Mouse (Mus musculus): ENCODE measurements around the gene Eme2. TPM values are rescaled to one million over a fixed set of nuclear protein-coding genes. Genes with fewer than 3 reads are reported as not detected.
A peak's percentile ranks its signal among the peaks of the same experiment; 100 is the strongest.
"Not testable (repeated sequence)": the region's sequence is repeated elsewhere in the genome, so short reads cannot be mapped to it uniquely, and the experiment has no call there.

Gene Eme2
- 10 to 100 TPM; 54.6 to 64.3 (median 62.0) TPM for total RNA-seq (2022)

DNA sequence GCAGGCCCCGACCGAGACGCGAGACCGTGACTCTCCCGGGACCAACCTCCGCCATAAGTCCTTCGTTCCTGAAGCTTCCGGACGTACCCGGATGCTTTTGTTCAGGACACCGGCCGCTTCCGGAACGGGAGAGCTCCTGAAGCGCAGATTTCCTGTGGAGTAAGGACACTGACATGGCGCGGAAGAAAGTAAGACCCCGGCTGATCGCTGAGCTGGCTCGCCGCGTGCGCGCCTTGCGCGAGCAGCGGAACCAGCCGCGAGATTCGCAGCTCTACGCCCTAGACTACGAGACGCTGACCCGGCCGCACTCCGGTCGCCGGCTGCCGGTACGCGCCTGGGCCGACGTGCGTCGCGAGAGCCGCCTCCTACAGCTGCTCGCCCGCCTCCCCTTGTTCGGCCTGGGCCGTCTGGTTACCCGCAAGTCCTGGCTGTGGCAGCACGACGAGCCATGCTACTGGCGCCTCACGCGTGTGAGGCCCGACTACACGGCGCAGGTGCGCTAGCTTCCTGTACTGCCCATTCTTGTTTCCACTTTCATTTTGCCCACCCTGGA, at the start of gene Eme2, which contains the start of gene Mrps34:
TSS of gene Eme2 (minus strand) at position 93 of the 553 bp plus-strand sequence.
TSS of gene Mrps34 (plus strand) at position 122 of the 553 bp plus-strand sequence.
- peak in 1 of 2 experiments; percentile 78 for DNase-seq (ENCODE audit: low spot score in 2 of 2)

DNA sequence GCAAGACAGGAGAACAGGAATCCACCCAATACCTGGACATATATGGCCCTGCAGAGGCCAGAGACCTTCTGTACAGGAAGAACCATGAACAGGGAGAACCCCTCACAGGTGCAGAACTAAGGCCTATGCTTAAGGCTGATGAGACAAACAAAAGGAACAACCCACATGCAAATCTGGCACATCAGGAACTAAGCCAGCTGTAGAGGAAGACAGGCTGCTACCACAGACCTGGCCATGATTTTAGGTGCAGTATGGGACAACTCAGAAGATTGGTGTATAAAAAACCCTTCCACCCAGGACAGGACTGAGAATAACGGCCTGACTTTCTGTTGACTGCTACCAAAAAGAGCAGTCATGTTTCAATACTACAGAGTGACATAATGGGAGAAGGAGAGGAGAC, 48.7 kb upstream of the Eme2 start:
- DNase-seq (ENCODE audit: low spot score in 2 of 2): not testable (repeated sequence)

DNA sequence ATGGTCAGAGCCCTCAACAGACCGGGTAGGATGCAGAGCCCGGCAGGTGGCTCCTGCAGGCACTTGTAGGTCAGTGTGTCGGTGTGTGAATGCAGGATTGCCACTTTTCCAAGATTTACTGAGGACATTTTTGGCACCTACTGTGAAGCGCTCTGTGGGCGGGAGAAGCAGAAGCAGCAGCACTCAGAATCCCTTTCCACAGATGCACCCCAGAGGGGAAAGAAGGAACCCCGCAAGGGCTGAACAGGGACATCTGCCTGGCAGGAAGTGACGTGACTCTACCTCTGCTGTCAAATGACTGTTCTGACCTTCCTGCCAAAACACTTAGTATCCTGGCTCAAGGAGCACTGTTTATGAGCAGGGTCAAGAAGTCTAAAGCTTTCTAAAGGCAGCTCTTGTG, 48.1 kb upstream of the Eme2 start:
- DNase-seq (ENCODE audit: low spot score in 2 of 2): peak in 1 of 2 experiments; percentile 14

DNA sequence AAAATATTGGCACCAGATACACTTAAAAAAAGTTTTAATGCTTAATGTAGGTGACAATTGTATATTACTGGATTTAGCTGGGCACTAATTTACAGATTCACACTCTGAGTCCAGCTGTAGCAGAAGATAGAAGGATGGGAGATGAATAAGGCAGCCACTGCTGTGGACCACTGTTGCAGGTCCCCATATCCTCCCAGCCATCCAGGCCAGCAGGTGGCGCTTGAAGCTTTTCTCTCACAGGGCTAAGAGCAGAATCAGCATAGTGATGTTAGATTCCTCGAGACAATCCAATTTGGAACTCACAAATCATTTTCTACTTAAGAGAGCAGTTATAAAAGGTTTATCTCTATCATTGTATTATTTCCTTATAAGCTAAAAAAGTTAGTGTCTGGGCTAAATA, 47.6 kb upstream of the Eme2 start:
- peak in 1 of 2 experiments; percentile 34 for DNase-seq (ENCODE audit: low spot score in 2 of 2)

DNA sequence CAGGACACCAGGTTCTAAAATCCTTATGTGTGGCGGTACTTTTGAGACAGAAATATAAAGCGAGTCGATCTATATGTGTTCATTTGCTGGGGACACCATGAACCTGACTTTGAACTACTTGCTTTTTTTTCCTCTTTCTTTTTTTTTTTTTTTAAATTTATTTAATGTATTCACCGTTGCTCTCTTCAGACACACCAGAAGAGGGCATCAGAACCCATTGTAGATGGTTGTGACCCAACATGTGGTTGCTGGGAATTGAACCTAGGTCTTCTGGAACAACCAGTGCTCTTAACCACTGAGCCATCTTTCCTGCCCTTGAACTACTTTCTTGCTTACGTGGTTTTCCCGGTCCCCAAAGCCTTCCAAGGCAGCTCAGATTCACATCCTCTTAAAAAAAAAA, 42.4 kb upstream of the Eme2 start:
- no peak for DNase-seq (ENCODE audit: low spot score in 2 of 2)

DNA sequence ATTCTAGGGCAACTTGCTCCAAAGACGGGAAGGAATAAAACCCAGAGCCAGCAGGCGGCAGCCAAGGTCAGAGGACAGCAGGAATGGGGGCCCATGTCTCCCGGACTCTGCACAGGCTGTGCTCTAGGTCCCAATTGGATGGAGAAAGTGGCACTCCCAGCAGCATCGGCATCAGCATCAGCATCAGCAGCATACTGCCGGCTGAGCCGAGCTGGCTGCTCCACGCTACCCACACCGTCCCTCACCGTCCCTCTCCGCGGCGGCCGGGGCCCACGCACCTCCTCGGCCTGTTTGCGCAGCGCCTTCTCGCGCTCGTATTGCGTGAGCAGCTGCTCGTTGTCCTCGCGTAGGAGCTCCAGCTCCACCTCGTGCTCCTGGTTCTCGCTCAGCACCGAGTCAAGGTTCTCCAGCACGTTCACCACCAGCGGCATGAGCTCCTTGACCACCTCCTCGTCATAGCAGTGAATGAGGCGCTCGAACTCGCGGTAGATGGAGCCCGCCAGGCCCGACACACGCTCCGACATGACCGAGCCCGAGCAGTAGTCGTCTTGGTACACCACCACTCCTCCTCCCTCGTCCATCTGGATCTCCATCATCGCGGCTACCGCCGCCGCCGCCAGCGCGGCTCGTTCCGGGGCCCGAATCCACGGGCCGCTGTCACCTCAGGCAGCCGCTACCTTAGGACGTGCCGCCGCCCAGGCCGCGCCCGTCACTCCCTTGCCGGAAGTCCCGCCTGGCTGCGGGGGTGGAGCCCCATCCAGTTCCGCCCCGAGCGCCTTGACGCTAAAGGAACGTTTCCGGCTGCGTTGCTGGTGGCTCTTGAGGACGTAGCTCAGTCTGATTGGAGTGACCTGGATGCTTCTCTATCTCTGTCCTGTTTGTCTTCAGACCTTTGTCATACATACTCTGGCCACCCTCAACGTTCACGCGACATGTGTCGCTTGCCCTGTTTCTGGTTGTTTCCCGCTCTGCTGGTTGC, 41.7 kb upstream of the Eme2 start, which contains the start of gene Mapk8ip3:
TSS of gene Mapk8ip3 (minus strand) at position 719 of the 979 bp plus-strand sequence.
- DNase-seq (ENCODE audit: low spot score in 2 of 2): peak; percentile 91 to 95

DNA sequence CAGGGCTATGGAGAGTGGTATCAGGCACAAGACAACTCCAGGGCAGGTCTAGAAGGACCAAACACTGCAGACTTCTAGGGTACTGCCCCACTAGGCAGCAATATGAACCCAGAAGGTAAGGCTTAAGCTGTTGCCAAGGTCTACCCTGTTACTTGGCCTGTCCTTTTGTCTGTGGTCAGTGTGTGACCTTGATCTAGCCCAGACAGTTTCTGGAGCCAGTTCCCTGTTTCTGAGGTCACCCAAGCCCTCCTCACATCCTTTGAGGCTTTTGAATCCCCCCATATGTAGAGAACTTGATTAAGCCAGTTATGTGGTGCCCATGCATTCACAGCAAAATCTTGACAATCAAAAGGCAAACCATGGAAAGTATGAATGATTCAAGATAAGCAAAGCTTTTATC, 40.8 kb upstream of the Eme2 start:
- DNase-seq (ENCODE audit: low spot score in 2 of 2): no peak

DNA sequence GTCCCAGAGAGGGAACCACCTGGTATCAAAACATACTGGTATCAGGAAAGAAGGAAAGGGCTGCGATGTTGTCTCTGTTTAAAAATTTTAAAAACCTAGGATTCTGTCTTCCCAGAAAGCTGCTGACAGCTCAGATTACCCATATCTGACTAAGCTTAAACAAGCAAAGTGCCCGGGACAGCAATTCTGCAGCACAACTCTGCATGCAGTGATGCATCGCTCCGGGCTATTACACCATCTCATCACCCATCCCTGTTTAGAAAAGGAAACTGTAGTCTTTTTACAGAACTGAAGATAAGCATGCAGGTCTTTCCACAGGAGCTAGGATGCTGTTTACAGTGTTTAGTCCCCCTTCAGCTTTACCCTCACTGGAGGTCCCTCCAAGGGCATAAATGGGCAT, 40.0 kb upstream of the Eme2 start:
- no peak for DNase-seq (ENCODE audit: low spot score in 2 of 2)

DNA sequence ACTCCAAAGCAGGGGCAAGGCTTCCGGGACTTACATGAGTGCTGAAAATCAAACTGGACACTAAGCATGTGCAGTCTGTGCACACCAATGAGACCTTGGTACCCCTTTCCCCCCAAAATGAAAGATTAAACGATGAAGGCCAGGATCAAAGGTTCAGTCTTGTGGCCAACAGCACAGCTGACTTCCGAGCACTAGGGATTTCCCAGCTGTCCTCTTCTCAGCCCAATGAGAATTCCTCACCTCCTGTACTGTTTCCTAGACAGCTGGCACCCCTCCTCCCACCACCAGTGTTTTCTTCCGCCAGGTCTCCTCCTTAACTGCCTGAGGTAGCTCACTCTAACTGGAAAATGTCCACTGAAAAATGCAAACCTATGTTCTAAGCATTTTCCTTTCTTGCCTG, 38.3 kb upstream of the Eme2 start:
- DNase-seq (ENCODE audit: low spot score in 2 of 2): no peak

DNA sequence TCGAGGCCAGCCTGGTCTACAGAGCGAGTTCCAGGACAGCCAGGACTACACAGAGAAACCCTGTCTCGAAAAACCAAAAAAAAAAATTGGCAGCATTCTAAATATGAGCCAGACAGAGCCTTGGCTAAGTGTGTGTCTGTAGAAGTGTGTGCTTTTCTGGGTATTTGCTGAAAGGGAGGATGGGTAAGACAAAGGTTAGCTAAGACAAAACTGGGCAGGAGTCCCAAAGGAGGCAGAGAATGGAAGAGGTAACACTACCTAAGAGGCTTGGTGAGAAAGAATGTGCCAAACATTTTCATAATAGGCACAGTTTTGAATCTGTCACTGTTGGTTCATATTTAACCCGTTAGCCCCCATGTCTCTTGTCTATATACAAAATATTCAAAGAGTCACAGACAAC, 37.5 kb upstream of the Eme2 start:
- no peak for DNase-seq (ENCODE audit: low spot score in 2 of 2)

DNA sequence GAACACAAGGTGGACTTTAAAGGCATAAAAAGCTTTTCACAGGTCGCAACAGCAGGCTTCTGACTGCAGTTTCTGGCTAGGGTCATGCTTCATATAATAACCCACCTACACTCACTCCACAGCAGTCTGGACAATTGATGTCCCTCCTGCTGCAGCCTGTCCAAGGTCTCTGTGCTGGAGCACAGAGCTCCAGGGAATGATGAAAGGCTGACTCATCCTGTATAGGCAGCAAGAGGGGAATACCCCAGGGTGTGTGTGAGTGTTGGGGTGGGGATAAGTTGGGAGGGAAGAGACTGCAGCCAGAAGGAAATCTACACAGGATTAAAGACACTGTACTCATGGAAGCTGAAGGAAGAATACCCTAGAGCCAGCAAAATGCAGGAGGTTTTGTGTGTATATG, 34.6 kb upstream of the Eme2 start:
- DNase-seq (ENCODE audit: low spot score in 2 of 2): no peak

DNA sequence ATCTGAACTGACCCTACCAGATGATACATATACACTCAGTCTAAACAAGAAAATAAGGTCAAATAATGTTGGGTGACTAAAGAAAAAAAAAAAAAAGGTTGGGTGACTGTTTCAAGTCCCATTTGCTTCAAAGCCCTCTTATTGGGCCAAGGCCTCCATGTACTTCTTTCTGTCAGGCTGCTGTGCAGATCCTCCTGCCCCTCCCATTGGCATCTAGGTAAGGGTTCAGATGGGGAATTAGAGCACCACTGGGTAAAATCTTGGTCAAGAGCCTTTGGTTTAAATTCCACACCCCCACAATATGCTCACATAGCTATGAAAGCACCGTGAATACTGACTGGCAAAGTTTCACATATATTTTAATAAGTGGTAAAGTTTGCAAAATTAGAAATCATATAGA, 28.4 kb upstream of the Eme2 start:
- no peak for DNase-seq (ENCODE audit: low spot score in 2 of 2)

DNA sequence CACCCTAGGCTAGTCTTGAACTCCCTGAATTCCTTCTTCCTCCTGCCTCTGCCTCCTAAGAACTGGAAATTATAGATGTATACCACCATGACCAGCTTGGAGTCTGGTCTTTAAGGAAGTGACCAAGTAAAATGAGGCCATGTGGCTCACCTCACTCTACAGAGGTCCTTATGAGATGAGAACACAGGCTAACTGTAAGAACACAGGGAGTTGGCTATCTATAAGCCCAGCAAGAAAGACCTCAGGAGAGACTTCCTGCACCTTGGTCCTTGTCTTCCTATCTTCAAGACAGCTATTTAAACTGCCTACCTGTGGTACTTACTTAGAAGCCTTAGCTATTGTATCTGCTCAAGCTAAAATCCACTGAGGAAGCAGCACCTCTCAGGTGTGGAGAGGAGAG, 19.1 kb upstream of the Eme2 start:
- DNase-seq (ENCODE audit: low spot score in 2 of 2): no peak

DNA sequence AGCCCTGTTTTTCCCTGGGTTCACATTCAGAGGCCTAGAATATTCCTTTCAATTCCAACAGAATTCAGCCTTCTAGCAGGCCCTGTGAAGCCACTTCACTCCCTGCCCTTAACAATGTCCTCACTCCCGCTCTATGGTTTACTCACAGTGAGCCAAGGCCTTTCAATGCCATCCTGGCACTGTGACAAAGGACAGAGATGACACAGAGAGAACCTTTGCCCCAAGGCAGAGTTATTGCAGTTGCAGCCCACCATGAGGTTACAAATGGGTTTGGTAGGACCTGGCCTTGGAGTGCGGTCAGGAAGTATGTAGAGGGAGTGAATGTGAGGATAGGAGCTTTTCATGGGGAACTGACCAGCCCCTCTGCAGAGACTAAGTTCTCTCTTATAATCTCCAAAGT, 12.7 kb upstream of the Eme2 start:
- DNase-seq (ENCODE audit: low spot score in 2 of 2): no peak

DNA sequence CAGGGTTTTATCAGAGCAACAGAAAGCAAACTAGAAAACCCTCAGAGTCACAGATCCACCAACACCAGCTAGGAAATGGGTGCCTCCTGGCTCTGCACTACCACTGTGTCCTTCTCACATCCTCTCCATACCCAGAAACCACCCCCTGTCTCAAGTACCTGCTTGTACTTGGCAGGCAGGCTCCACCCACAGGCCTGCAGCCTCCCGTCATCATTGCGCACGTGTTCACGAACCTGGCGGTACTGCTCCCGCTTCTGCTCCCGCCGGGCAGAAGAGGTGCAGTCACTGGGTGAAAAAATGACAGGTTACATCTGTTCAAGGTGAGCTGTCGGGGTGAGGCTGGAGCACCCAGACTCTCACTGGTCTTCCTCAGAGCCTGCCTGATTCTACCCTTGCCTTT, 8.9 kb upstream of the Eme2 start:
- no peak for DNase-seq (ENCODE audit: low spot score in 2 of 2)

DNA sequence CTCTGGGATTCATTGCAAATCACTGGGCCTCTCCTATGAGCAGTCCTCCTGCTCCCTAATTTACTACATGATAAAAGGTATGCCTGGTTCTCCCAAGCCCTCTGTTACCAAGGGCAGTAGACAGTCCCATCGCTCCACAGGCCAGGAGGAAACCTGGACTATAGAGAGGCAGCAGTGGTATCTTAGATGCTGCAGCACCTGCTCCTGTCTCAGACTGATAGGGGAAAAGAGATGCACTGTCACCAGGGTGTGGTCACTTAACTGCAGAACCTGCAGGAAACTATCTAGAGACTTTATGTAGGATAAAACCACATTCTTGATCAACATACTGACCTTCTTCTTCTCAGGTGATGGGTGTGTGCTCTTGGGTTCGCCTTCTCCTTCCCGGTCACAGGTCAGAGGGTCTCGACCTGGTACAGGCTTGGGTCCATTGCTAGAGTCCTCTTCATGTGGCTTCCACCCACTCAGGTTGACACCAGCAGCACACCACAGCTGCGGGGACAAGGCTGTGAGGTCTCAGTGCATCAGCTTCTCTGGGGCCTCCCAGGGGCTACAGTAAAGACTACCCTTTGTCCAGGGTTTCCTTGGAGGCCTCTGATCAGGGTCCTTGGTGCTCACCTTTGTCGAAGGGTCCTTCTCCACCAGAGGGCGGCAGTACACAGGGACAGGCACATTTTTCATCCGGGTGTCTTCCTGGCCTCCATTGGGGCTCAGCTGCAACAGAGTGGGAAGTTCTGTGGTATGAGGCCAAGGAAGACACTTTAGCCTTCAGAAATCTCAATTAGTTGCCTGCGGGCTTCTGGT, 8.0 kb upstream of the Eme2 start:
- DNase-seq (ENCODE audit: low spot score in 2 of 2): no peak

DNA sequence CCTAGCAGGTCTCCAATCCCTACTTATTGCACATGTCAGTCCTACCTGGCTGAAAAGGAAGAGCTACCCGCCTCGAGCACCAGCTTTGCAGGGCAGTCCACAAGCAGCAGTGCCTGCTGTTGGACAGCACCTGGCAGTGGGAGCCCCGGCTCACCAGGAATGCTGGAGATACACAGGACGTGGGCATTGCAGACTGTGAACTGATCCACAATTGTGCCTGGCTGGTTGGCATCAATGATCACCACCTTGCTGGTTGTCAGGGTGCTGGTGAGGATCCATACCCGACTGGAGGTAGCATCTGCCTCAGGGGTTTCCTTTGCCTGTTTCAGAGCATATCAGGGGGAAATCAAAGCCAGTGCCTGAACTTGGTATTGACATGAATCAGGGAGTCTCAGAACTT, 7.2 kb upstream of the Eme2 start:
- DNase-seq (ENCODE audit: low spot score in 2 of 2): no peak

DNA sequence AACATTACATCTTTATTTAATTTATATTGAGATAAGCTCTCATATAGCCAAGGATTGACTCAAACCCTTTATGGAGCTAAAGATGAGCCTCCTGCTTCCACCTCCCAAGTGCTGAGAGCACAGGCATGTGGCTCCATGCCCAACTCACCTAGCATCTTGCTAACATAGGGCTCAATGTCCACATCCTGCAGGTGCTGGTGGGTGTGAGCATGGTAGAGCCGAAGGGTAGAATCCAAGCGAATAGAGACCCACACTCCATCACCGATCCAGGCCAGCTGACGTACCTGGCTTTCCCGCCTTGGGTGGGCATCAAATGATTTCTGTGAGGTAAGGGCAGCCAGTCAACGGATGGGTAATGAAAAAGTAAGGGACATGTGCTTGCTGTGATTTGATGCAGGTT, 5.1 kb upstream of the Eme2 start:
- no peak for DNase-seq (ENCODE audit: low spot score in 2 of 2)

DNA sequence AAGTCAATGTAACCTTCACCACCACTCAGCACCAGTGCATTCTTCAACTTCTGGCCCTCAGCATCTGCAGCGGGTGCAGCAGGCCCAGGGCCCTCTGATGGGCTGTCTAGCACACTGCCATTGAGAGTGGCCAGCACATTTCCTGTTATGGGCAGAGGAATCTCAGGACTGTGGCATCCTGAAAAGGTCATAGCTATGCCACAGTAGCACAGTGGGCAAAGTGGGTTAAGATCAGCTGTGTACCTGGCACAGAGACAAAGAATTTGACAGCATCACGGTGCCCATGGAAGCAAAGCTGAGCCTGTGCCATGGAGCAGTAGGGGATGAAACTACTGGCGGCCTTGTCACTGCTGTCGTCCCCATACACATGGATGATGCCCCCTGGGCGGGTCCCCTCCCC, 4.3 kb upstream of the Eme2 start:
- no peak for DNase-seq (ENCODE audit: low spot score in 2 of 2)

DNA sequence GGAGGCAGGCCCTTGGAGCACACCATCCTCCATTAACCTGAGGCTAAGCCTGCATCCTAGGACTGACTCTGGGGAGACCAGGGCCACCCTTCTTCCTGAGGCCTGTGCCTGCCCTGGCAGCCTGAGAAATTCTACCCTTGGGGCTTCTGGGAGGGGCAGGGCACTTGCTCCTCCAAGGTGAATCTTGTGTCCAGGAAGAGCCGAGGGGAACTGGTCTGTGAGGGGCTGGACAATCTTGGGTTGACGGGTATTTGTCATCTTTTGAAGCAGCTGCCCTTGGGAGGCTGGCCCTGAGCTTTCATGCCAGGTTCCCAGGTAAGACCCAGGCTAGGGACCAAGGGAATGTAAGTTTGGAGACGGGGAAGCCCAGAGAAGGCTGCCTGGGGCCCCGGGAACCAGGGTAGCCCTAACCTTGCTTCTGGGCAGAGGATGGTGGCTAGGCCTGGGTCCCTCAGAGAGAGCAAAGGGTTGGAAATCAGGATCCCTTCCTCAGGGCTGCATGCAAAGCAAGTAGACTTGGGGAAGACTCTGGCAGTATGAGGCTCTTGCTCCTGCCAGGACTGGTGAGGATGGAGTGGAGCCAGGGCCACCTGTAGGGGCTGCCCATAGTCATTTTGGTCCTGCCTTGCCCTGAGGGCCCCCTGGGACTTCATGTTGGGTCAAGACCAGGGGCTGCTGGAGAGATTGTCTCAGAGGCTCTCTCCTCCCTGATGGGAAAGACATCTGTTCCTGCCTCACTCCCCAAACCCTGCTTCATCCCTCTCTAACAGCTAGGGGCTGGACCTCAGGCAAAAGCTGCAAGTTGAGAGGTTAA, 3.4 kb upstream of the Eme2 start:
- no peak for DNase-seq (ENCODE audit: low spot score in 2 of 2)

DNA sequence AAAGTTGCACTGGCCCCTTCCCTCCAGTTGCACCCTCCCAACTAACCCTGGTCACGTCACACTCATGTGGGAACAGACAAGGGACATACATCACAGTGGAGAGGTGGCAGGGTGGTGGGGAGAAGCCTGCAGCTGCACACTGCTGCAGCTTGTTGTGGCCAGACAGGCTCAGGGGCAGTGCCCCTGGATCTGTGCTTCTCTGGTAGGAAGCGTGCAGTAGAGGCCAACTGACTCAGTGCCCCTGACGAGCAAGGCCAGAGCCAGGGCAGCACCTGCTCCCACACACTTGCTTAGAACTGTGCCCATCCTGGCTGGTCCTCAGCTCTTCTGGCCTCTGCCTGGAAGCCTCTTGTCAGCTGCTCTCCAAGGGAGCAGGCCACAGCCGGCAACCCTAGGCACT, 2.7 kb upstream of the Eme2 start:
- no peak for DNase-seq (ENCODE audit: low spot score in 2 of 2)

Measured in layer of hippocampus, adult 8-10 months (tissue).